18 mouse cellular contexts compared by ENCODE assay signal in genomic region chr9:123162985-123163694, GRCm38 (mm10). TPM values are rescaled to one million over a fixed set of nuclear protein-coding genes. Genes with fewer than 3 reads are reported as not detected.
DNase-seq lines count a peak whose midpoint lies in the region; ATAC-seq lines count a peak whose summit lies in the region.
"Had no signal": no experiment of that assay in that cellular context is flagged by ENCODE, and none has a peak within 500 bp of the region (broad histone marks: within the 10 kb centered on the region; RNA-seq: fewer than 3 reads in every experiment).

No protein-coding gene starts in this region.

- H3K9me3 ChIP-seq in heart, embryonic 14.5 days (ENCODE audit: control insufficient read depth, low read length): no peaks in the 10 kb centered on the region
- H3K9me3 ChIP-seq in midbrain, embryonic 13.5 days: no peaks in the 10 kb centered on the region
- H3K9me3 ChIP-seq in midbrain, embryonic 14.5 days (ENCODE audit: control insufficient read depth, low read length): no peaks in the 10 kb centered on the region
- H3K9me3 ChIP-seq in forebrain, embryonic 13.5 days (replicated peaks): no peaks in the 10 kb centered on the region
- H3K9me3 ChIP-seq: embryonic facial prominence, embryonic 12.5 days; stomach, embryonic 15.5 days had no signal

- WGBS in heart, embryonic 14.5 days: 69% methylated on average over 4 of the region's 4 CpGs
- 88% methylated on average over 4 of the region's 4 CpGs for whole genome bisulfite sequencing in midbrain, embryonic 13.5 days
- WGBS in midbrain, embryonic 14.5 days: 94% methylated on average over 4 of the region's 4 CpGs
- WGBS in forebrain, embryonic 13.5 days: 95% methylated on average over 4 of the region's 4 CpGs

- no peaks in the 10 kb centered on the region for H3K27me3 ChIP-seq in heart, embryonic 14.5 days (ENCODE audit: control insufficient read depth, insufficient read depth, low read length)
- H3K27me3 ChIP-seq in midbrain, embryonic 13.5 days: no peaks in the 10 kb centered on the region
- no peaks in the 10 kb centered on the region for H3K27me3 ChIP-seq in midbrain, embryonic 14.5 days (ENCODE audit: control insufficient read depth, insufficient read depth, low read length)
- H3K27me3 ChIP-seq in forebrain, embryonic 13.5 days: no peaks in the 10 kb centered on the region
- H3K27me3 ChIP-seq: embryonic facial prominence, embryonic 12.5 days; stomach, embryonic 15.5 days had no signal

- H3K27ac ChIP-seq in heart, embryonic 14.5 days (replicated peaks in 1 of 2; ENCODE audit: control insufficient read depth in 1 of 2, insufficient read depth in 1 of 2, low read depth in 2 of 2, low read length in 2 of 2): no peak overlapping the region
- no peak overlapping the region for H3K27ac ChIP-seq in midbrain, embryonic 13.5 days
- no peak overlapping the region for H3K27ac ChIP-seq in midbrain, embryonic 14.5 days (replicated peaks; ENCODE audit: low read depth, low read length)
- no peak overlapping the region for H3K27ac ChIP-seq in forebrain, embryonic 13.5 days
- H3K27ac ChIP-seq: embryonic facial prominence, embryonic 12.5 days; stomach, embryonic 15.5 days had no signal

- no peaks in the 10 kb centered on the region for H3K4me1 ChIP-seq in heart, embryonic 14.5 days (ENCODE audit: control insufficient read depth in 2 of 2, insufficient read depth in 2 of 2, low read length in 2 of 2)
- no peaks in the 10 kb centered on the region for H3K4me1 ChIP-seq in midbrain, embryonic 13.5 days (replicated peaks)
- 0 out of 2 replicates have a peak, but pooled peaks cover 3% of the 10 kb centered on the region for H3K4me1 ChIP-seq in midbrain, embryonic 14.5 days (ENCODE audit: control insufficient read depth, insufficient read depth, low read length)
- no peaks in the 10 kb centered on the region for H3K4me1 ChIP-seq in forebrain, embryonic 13.5 days
- H3K4me1 ChIP-seq: stomach, embryonic 15.5 days had no signal

- H3K4me3 ChIP-seq in heart, embryonic 14.5 days (ENCODE audit: control insufficient read depth in 1 of 2, insufficient read depth in 1 of 2, low read depth in 1 of 2, low read length in 2 of 2): no peak overlapping the region
- no peak overlapping the region for H3K4me3 ChIP-seq in midbrain, embryonic 13.5 days (replicated peaks)
- H3K4me3 ChIP-seq in midbrain, embryonic 14.5 days (replicated peaks; ENCODE audit: low read depth, low read length): no peak overlapping the region
- H3K4me3 ChIP-seq in forebrain, embryonic 13.5 days: no peak overlapping the region
- H3K4me3 ChIP-seq: embryonic facial prominence, embryonic 12.5 days; stomach, embryonic 15.5 days had no signal

- no peak for DNase-seq in heart, adult 18-20 months
- DNase-seq in midbrain, embryonic 14.5 days: no peak
- DNase-seq in right cerebral cortex, postnatal 25 days: no peak
- DNase-seq: cerebellum, postnatal 10 days; gastrocnemius, postnatal 14 days; kidney, adult 11 months; lung, adult 18-20 months; right cerebral cortex, postnatal 4 days; thymus, postnatal 4 days had no signal

- H3K9ac ChIP-seq in heart, embryonic 14.5 days (ENCODE audit: low read length): no peak overlapping the region
- H3K9ac ChIP-seq in midbrain, embryonic 13.5 days (replicated peaks): no peak overlapping the region
- H3K9ac ChIP-seq in midbrain, embryonic 14.5 days (replicated peaks; ENCODE audit: low read length): no peak overlapping the region
- no peak overlapping the region for H3K9ac ChIP-seq in forebrain, embryonic 13.5 days
- H3K9ac ChIP-seq: embryonic facial prominence, embryonic 12.5 days; stomach, embryonic 15.5 days had no signal

- H3K4me2 ChIP-seq in heart, embryonic 14.5 days (ENCODE audit: low read length): no peak overlapping the region
- no peak overlapping the region for H3K4me2 ChIP-seq in midbrain, embryonic 13.5 days (replicated peaks)
- H3K4me2 ChIP-seq in midbrain, embryonic 14.5 days (ENCODE audit: low read length): no peak overlapping the region
- H3K4me2 ChIP-seq in forebrain, embryonic 13.5 days: no peak overlapping the region
- H3K4me2 ChIP-seq: embryonic facial prominence, embryonic 12.5 days; stomach, embryonic 15.5 days had no signal

- peak; percentile 60 for ATAC-seq in heart, embryonic 14.5 days (ENCODE audit: insufficient number of reproducible peaks, insufficient read depth, low FRiP score, low read depth)
- ATAC-seq in midbrain, embryonic 13.5 days: 0 out of 2 replicates have a peak, but pooled peaks have one; percentile 24
- ATAC-seq in midbrain, embryonic 14.5 days (ENCODE audit: low FRiP score, low TSS enrichment): no peak
- peak; percentile 75 for ATAC-seq in erythroblast, adult 5-6 weeks (replicated peaks; ENCODE audit: low FRiP score, poor library complexity, severe bottlenecking)
- 0 out of 2 replicates have a peak, but pooled peaks have one; percentile 19 for ATAC-seq in megakaryocyte-erythroid progenitor cell, adult 5-6 weeks (replicated peaks; ENCODE audit: low FRiP score, low TSS enrichment, poor library complexity, severe bottlenecking)
- no peak for ATAC-seq in forebrain, embryonic 13.5 days
- ATAC-seq: forebrain, embryonic 16.5 days had no signal

- no peaks in the 10 kb centered on the region for H3K36me3 ChIP-seq in heart, embryonic 14.5 days (ENCODE audit: control insufficient read depth, insufficient read depth, low read length)
- no peaks in the 10 kb centered on the region for H3K36me3 ChIP-seq in midbrain, embryonic 13.5 days
- no peaks in the 10 kb centered on the region for H3K36me3 ChIP-seq in midbrain, embryonic 14.5 days (ENCODE audit: control insufficient read depth, insufficient read depth, low read length)
- no peaks in the 10 kb centered on the region for H3K36me3 ChIP-seq in forebrain, embryonic 13.5 days (ENCODE audit: poor library complexity, severe bottlenecking)
- H3K36me3 ChIP-seq: embryonic facial prominence, embryonic 12.5 days; stomach, embryonic 15.5 days had no signal

RNA-seq across cellular contexts. Expression of gene Clec3b, which starts 12.4 kb away (rescaled TPM):
- not detected in 2 replicates for polyA plus RNA-seq in heart, embryonic 14.5 days (2014; fragmentation: Nextera tagmentation; extraction: Ambion mirVana)
- total RNA-seq in heart, adult 18-20 months (2021): 10 to 100 TPM; 39.9 to 51.1 TPM
- polyA plus RNA-seq in midbrain, embryonic 13.5 days (2015; fragmentation: Nextera tagmentation; extraction: Ambion mirVana): 0.21 TPM in 1 of 2 replicates, not detected in the other
- polyA plus RNA-seq in midbrain, embryonic 14.5 days (2014; fragmentation: Nextera tagmentation; extraction: Ambion mirVana): 0.51 and 0.53 TPM in 2 replicates
- total RNA-seq in erythroblast, adult 5-6 weeks (2015; ENCODE audit: low replicate concordance): not detected in 2 replicates
- total RNA-seq in erythroblast, adult 5-6 weeks (2017; ENCODE audit: low replicate concordance): not detected in 2 replicates
- total RNA-seq in megakaryocyte-erythroid progenitor cell, adult 5-6 weeks (2014; fragmentation: Nextera tagmentation): not detected in 2 replicates
- not detected in 2 replicates for total RNA-seq in megakaryocyte-erythroid progenitor cell, adult 5-6 weeks (2017)
- polyA plus RNA-seq in forebrain, embryonic 13.5 days (2015; fragmentation: Nextera tagmentation; extraction: Ambion mirVana): 0.17 TPM in 1 of 2 replicates, not detected in the other

RNA-seq across cellular contexts. Expression of gene Exosc7, which starts 50.1 kb away (rescaled TPM):
- polyA plus RNA-seq in heart, embryonic 14.5 days (2014; fragmentation: Nextera tagmentation; extraction: Ambion mirVana): 68.0 and 72.9 TPM in 2 replicates
- 10 to 100 TPM; 30.3 to 31.3 TPM for total RNA-seq in heart, adult 18-20 months (2021)
- 87.2 and 87.7 TPM in 2 replicates for polyA plus RNA-seq in midbrain, embryonic 13.5 days (2015; fragmentation: Nextera tagmentation; extraction: Ambion mirVana)
- polyA plus RNA-seq in midbrain, embryonic 14.5 days (2014; fragmentation: Nextera tagmentation; extraction: Ambion mirVana): 80.6 and 81.4 TPM in 2 replicates
- 6.5 and 12.3 TPM in 2 replicates for total RNA-seq in erythroblast, adult 5-6 weeks (2015; ENCODE audit: low replicate concordance)
- total RNA-seq in erythroblast, adult 5-6 weeks (2017; ENCODE audit: low replicate concordance): 12.9 and 24.5 TPM in 2 replicates
- total RNA-seq in megakaryocyte-erythroid progenitor cell, adult 5-6 weeks (2014; fragmentation: Nextera tagmentation): 104 and 111 TPM in 2 replicates
- 108 and 123 TPM in 2 replicates for total RNA-seq in megakaryocyte-erythroid progenitor cell, adult 5-6 weeks (2017)
- polyA plus RNA-seq in forebrain, embryonic 13.5 days (2015; fragmentation: Nextera tagmentation; extraction: Ambion mirVana): 110 and 118 TPM in 2 replicates

RNA-seq across cellular contexts. Expression of gene Zdhhc3, which starts 50.1 kb away (rescaled TPM):
- 36.5 and 36.9 TPM in 2 replicates for polyA plus RNA-seq in heart, embryonic 14.5 days (2014; fragmentation: Nextera tagmentation; extraction: Ambion mirVana)
- 10 to 100 TPM; 38.7 to 39.7 TPM for total RNA-seq in heart, adult 18-20 months (2021)
- 75.7 and 79.0 TPM in 2 replicates for polyA plus RNA-seq in midbrain, embryonic 13.5 days (2015; fragmentation: Nextera tagmentation; extraction: Ambion mirVana)
- 63.3 and 64.8 TPM in 2 replicates for polyA plus RNA-seq in midbrain, embryonic 14.5 days (2014; fragmentation: Nextera tagmentation; extraction: Ambion mirVana)
- 11.7 and 24.9 TPM in 2 replicates for total RNA-seq in erythroblast, adult 5-6 weeks (2015; ENCODE audit: low replicate concordance)
- total RNA-seq in erythroblast, adult 5-6 weeks (2017; ENCODE audit: low replicate concordance): 8.4 and 15.1 TPM in 2 replicates
- total RNA-seq in megakaryocyte-erythroid progenitor cell, adult 5-6 weeks (2014; fragmentation: Nextera tagmentation): 53.0 and 65.0 TPM in 2 replicates
- total RNA-seq in megakaryocyte-erythroid progenitor cell, adult 5-6 weeks (2017): 31.2 and 37.7 TPM in 2 replicates
- polyA plus RNA-seq in forebrain, embryonic 13.5 days (2015; fragmentation: Nextera tagmentation; extraction: Ambion mirVana): 66.8 and 80.7 TPM in 2 replicates

RNA-seq across cellular contexts. Expression of gene Cdcp1, which starts 52.7 kb away (rescaled TPM):
- polyA plus RNA-seq in heart, embryonic 14.5 days (2014; fragmentation: Nextera tagmentation; extraction: Ambion mirVana): 0.14 TPM in 1 of 2 replicates, not detected in the other
- under 1 TPM; 0.17 to 0.36 TPM for total RNA-seq in heart, adult 18-20 months (2021)
- 0.04 and 0.05 TPM in 2 replicates for polyA plus RNA-seq in midbrain, embryonic 13.5 days (2015; fragmentation: Nextera tagmentation; extraction: Ambion mirVana)
- polyA plus RNA-seq in midbrain, embryonic 14.5 days (2014; fragmentation: Nextera tagmentation; extraction: Ambion mirVana): not detected in 2 replicates
- total RNA-seq in erythroblast, adult 5-6 weeks (2015; ENCODE audit: low replicate concordance): not detected in 2 replicates
- total RNA-seq in erythroblast, adult 5-6 weeks (2017; ENCODE audit: low replicate concordance): not detected in 2 replicates
- 0.57 and 1.2 TPM in 2 replicates for total RNA-seq in megakaryocyte-erythroid progenitor cell, adult 5-6 weeks (2014; fragmentation: Nextera tagmentation)
- total RNA-seq in megakaryocyte-erythroid progenitor cell, adult 5-6 weeks (2017): 0.38 and 0.72 TPM in 2 replicates
- 0.06 TPM in 1 of 2 replicates, not detected in the other for polyA plus RNA-seq in forebrain, embryonic 13.5 days (2015; fragmentation: Nextera tagmentation; extraction: Ambion mirVana)
- total RNA-seq: gastrocnemius, postnatal 14 days had no signal
- polyA plus RNA-seq: C2C12 had no signal

Comparison
In these comparisons a context has a peak if more than half of its experiments do, and no peak if none do; other contexts are left out.
1. ATAC-seq: peak in heart, embryonic 14.5 days (single experiment), midbrain, embryonic 13.5 days (single experiment), erythroblast, adult 5-6 weeks (single experiment) and megakaryocyte-erythroid progenitor cell, adult 5-6 weeks (single experiment); none in midbrain, embryonic 14.5 days (single experiment) and forebrain, embryonic 13.5 days (single experiment).